Mouse (Mus musculus): ENCODE measurements around the gene Cabcoco1. TPM values are rescaled to one million over a fixed set of nuclear protein-coding genes. Genes with fewer than 3 reads are reported as not detected.

The Cabcoco1 gene
- total RNA-seq, 4 experiments from 2014 or later = 0.29 TPM; not detected in 2

GRCm38 (mm10) chr10:68440515-68440914 is 101.2 kb downstream of the Cabcoco1 start:
- DNase-seq (ENCODE audit: low spot score in 2 of 2) = no peak

GRCm38 (mm10) chr10:68435754-68436153 is 105.9 kb downstream of the Cabcoco1 start:
- no peak for DNase-seq (ENCODE audit: low spot score in 2 of 2)

DNA sequence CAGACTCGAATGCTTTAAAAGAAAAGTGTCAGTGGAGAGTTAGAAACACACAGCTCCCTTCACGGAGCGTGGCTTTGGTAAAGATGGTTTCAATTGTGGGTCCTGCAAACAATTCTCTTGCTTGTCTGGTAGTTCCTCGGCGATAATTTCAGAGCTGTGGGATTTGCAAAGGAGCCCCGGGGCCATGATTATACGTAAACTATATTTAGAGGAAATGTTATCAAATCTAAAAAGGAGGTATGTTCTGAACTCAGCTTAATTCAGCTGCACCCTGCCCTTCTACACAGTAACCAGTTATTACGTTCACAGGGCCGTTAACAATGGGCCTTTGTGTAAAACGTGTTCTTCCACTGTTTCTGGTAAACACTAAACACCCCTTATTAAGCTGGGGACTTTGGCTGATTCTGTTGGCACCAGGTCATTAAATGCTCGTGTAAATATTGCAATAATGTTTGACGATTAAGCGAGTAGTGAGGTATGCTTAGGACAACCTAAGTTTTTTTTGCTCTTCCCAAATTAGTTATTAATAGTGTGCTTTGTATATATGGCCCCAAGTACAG is 106.6 kb downstream of the Cabcoco1 start:
- no peak for DNase-seq (ENCODE audit: low spot score in 2 of 2)

GRCm38 (mm10) chr10:68434045-68434639 is 107.6 kb downstream of the Cabcoco1 start:
- no peak for DNase-seq (ENCODE audit: low spot score in 2 of 2)

GRCm38 (mm10) chr10:68431346-68431745 is 110.3 kb downstream of the Cabcoco1 start:
- DNase-seq (ENCODE audit: low spot score in 2 of 2) = no peak

GRCm38 (mm10) chr10:68430929-68431328 is 110.8 kb downstream of the Cabcoco1 start:
- no peak for DNase-seq (ENCODE audit: low spot score in 2 of 2)

DNA sequence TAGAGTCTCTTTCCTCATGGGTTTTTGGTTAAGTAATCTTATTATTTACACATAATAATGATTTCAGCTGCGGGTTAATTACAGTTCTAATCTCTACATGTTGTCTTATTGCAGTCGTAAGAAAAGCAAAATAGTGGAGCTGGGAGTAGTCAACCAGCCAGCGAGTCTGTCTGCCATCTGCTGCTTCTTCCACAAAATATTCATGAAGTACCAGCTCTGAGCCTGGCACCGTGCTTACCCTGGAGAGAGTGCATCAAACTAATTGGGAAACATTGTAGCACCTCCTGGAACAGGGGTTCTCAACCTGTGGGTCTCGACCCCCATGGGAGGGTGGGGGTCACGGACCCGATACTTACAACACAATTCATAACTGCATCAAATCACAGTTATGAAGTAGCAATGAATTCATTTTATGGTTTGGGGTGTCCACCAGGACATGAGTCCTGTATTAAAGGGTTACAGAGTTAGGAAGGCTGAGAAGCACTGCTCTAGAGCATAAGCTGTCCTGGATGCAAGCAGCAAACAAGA is 121.2 kb downstream of the Cabcoco1 start:
- DNase-seq (ENCODE audit: low spot score in 2 of 2) = no peak

- DNase-seq (ENCODE audit: low spot score in 2 of 2) = no peak
Observed at GRCm38 (mm10) chr10:68419893-68420292, 121.8 kb downstream of the Cabcoco1 start.

DNA sequence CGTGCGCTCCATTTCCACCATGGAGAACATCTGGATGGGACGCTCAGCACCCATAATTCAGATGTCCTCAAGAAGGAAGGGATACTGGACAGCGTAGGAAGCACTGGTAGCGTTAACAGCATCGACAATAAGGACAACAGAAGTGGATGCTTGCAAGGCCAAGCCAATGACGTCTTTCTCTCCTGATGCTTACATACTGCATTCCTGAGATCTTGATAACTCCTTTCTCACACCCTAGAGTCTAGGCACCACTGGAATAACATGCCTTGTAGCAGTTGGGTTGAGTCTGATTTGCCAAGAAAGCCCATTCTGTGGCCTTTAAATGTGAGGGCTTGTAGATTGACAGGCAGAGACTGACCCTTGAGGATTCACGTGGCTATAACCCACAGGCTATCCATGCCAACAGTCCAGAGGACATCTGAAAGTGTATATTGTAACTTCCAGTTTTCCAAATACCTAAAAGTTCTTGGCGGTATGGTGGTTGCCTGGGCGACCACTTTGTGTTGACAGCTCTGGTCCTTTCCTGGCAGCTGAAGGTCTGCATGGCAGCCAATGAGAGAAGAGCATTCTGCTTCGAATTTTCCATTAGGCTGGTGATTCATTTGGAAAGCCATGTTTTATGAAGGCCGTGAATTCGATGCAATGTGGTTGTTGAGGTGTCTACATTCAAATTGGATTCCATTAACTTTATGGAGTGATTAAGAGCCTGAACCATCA is 124.5 kb downstream of the Cabcoco1 start:
- no peak for DNase-seq (ENCODE audit: low spot score in 2 of 2)

GRCm38 (mm10) chr10:68405936-68406335 is 135.8 kb downstream of the Cabcoco1 start:
- no peak for DNase-seq (ENCODE audit: low spot score in 2 of 2)

DNA sequence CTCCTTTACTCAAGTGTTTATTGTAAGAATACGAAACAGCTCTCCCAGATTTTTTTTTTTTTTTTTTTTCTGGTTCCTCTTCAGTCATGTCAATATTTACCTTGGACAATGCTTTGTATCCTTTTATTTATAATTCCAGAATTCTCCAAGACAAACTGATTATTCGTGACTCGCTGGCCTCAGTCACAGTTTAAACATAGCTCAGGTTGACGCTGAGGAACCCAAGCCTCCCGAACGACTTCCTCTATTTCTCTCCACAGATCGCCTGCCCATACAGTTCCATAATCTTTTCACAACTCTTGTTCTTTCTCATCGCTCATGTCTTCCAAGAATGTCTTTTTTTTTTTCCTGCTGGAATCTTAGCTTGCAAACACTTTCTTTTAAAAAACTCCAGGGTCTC is 144.9 kb downstream of the Cabcoco1 start:
- no peak for DNase-seq (ENCODE audit: low spot score in 2 of 2)

DNA sequence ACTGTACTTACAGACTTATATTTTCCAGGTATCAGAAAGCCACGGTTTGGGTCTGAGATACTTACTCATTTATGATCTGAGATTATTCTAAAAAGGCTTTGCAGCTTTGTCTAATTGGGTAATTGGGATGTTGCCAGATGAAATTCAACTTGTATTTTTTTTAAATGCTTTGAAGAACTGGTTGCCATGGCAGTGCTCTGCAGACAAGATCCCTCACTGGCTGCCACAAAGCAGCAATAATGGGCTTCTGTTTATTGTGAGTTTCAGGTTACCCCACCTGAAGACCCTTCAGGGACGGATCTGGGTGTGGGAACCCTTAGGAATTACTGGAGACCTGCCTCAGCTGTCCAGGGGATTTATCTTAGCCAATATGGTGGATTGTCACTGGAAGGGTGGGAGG is 145.6 kb downstream of the Cabcoco1 start:
- no peak for DNase-seq (ENCODE audit: low spot score in 2 of 2)

DNA sequence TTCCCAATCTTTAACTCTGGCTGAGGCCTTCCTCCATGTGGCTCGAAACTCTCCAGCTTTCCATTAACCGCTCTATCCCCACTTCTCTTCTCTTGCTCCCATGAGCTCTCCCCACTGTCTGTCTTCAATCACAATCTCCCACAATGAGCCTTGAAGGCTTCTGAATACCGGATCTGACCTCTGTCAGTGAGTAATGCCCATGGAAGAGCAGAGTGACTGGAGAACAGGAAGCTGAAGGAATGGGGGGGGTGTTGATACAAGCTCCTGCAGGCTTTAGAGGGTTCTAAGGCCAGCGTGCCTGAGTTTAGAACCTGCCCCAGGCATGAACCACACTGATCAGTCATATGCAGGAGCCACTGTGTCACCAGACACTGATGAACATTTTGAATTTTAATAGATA is 150.1 kb downstream of the Cabcoco1 start:
- DNase-seq (ENCODE audit: low spot score in 2 of 2) = no peak

DNA sequence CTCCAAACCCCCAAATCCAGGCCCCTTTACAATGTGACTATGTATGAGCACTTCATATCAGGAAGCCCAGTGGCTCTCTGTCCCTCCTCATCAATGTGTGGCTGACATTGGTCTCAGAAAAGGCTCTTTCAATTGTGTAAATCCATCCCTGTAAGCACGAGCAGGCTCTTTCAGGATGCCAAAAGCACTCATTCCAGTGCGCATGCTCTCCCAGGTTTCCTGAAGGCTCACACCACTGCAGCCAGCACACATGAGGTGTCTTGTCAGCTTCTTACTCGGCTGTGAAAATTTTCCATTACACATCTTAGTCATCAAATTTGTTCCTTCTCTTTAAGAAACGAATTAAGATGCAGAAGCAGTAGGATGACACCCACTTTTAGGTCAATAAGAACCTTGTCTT is 152.9 kb downstream of the Cabcoco1 start:
- DNase-seq (ENCODE audit: low spot score in 2 of 2) = no peak

DNA sequence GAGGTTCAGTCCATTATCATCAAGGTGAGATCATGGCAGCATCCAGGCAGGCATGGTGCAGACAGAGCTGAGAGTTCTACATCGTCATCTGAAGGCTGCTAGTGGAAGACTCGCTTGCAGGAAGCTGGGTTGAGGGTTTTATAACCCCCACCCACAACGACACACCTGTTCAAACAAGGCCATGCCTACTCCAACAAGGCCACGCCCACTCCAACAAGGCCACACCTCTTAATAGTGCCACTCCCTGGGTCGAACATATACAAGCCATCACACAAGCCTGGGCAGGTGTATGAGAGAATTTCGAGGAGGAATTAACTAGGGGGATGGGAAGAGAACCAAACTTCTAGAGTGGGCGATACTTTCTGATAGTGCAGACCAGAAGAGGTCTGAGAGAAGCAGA is 153.6 kb downstream of the Cabcoco1 start:
- DNase-seq (ENCODE audit: low spot score in 2 of 2) = no peak

Other genes starting within 250 kb of the Cabcoco1 start
- gene Tmem26, start 181.8 kb upstream of the Cabcoco1 start, total RNA-seq (2022) = under 1 TPM; 0.24 to 0.88 (median 0.49) TPM

Data from gastrocnemius, adult 8-10 months (tissue).